Mouse (Mus musculus): ENCODE measurements at regions not wholly inside any gene's neighbourhood (a gene's known extent, or its start where the extent isn't known, plus 50 kb on each side); places are given as distances from the start of the nearest gene placed in this dataset.

- no peak for DNase-seq
These were observed 61.7 kb upstream of the Mtpn start for GRCm38 (mm10) chr6:35601373-35601772.

GRCm38 (mm10) chr6:35599841-35600240, 60.2 kb upstream of the Mtpn start:
- DNase-seq, result peak; percentile 53

GRCm38 (mm10) chr6:35598406-35599185, 58.9 kb upstream of the Mtpn start:
- peak; percentile 68 for DNase-seq

GRCm38 (mm10) chr6:35595012-35595411, 55.3 kb upstream of the Mtpn start:
- DNase-seq, result no peak

GRCm38 (mm10) chr6:35592234-35592633, 52.5 kb upstream of the Mtpn start:
- peak; percentile 62 for DNase-seq
